Mouse (Mus musculus): ENCODE measurements at regions not wholly inside any gene's neighbourhood (a gene's known extent, or its start where the extent isn't known, plus 50 kb on each side); places are given as distances from the start of the nearest gene placed in this dataset.
"Not testable (repeated sequence)": the region's sequence is repeated elsewhere in the genome, so short reads cannot be mapped to it uniquely, and the experiment has no call there.

- no peak for ATAC-seq (ENCODE audit: insufficient number of reproducible peaks, low FRiP score)
- Histone ChIP-seq H3K27ac (ENCODE audit: poor library complexity, severe bottlenecking) (no peak overlapping the region), H3K27me3 (replicated peaks) (no peaks in the 10 kb centered on the region), H3K36me3 (no peaks in the 10 kb centered on the region), H3K9ac (no peak overlapping the region), H3K4me3 (no peak overlapping the region), H3K9me3 (replicated peaks) (no peaks in the 10 kb centered on the region), H3K4me2 (no peak overlapping the region), H3K4me1 (replicated peaks) (no peaks in the 10 kb centered on the region)
These were observed 304.1 kb downstream of the Sec16b start for GRCm38 (mm10) chr1:157810657-157811056.

DNA sequence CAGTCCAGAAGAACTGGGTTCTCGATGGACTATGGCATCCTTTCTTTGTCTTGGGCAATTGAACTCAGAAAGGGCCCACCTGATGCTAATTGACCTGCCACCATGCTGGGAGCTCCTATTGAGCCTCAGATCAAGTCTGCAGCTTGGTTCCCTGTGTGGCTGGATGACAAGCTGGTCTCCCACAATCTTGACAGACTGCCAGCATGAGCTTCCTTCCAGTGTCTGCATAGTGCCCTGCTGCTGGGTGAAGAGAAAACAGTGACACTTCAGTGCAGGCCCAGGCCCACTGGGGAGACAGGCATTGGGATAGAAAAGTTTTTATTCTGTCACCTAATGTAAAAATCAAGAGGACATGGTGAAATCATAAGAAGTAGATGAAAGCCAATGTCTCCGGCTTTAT lies 321.4 kb downstream of the Sec16b start:
- ATAC-seq (ENCODE audit: insufficient number of reproducible peaks, low FRiP score), result no peak
- H3K4me2 ChIP-seq, result no peak overlapping the region
- no peak overlapping the region for H3K9ac ChIP-seq
- H3K27ac ChIP-seq (ENCODE audit: poor library complexity, severe bottlenecking), result no peak overlapping the region
- no peaks in the 10 kb centered on the region for H3K27me3 ChIP-seq (replicated peaks)
- no peaks in the 10 kb centered on the region for H3K36me3 ChIP-seq
- H3K4me1 ChIP-seq (replicated peaks), result no peaks in the 10 kb centered on the region
- WGBS, result 56% methylated on average over 2 of the region's 2 CpGs
- H3K4me3 ChIP-seq, result no peak overlapping the region
- H3K9me3 ChIP-seq (replicated peaks), result no peaks in the 10 kb centered on the region

GRCm38 (mm10) chr1:157831511-157831910 lies 325.0 kb downstream of the Sec16b start:
- 44% methylated on average over 2 of the region's 2 CpGs for WGBS
- Histone ChIP-seq H3K9ac (no peak overlapping the region), H3K36me3 (no peaks in the 10 kb centered on the region), H3K4me3 (no peak overlapping the region), H3K27ac (ENCODE audit: poor library complexity, severe bottlenecking) (no peak overlapping the region), H3K9me3 (replicated peaks) (no peaks in the 10 kb centered on the region), H3K27me3 (replicated peaks) (no peaks in the 10 kb centered on the region), H3K4me2 (no peak overlapping the region), H3K4me1 (replicated peaks) (no peaks in the 10 kb centered on the region)
- ATAC-seq (ENCODE audit: insufficient number of reproducible peaks, low FRiP score), result no peak

- Histone ChIP-seq H3K27me3 (replicated peaks) (no peaks in the 10 kb centered on the region), H3K4me3 (no peak overlapping the region), H3K4me1 (replicated peaks) (no peaks in the 10 kb centered on the region), H3K27ac (ENCODE audit: poor library complexity, severe bottlenecking) (no peak overlapping the region), H3K9me3 (replicated peaks) (no peaks in the 10 kb centered on the region), H3K9ac (no peak overlapping the region), H3K4me2 (no peak overlapping the region), H3K36me3 (no peaks in the 10 kb centered on the region)
- WGBS, result 80% methylated on average over 5 of the region's 5 CpGs
- ATAC-seq (ENCODE audit: insufficient number of reproducible peaks, low FRiP score), result no peak
These were observed 366.2 kb downstream of the Sec16b start for GRCm38 (mm10) chr1:157872775-157873174.

GRCm38 (mm10) chr1:157875006-157875405 lies 368.5 kb downstream of the Sec16b start:
- Histone ChIP-seq H3K27me3 (replicated peaks) (no peaks in the 10 kb centered on the region), H3K4me1 (replicated peaks) (no peaks in the 10 kb centered on the region), H3K4me3 (no peak overlapping the region), H3K9me3 (replicated peaks) (no peaks in the 10 kb centered on the region), H3K9ac (no peak overlapping the region), H3K4me2 (no peak overlapping the region), H3K36me3 (no peaks in the 10 kb centered on the region), H3K27ac (ENCODE audit: poor library complexity, severe bottlenecking) (no peak overlapping the region)
- no peak for ATAC-seq (ENCODE audit: insufficient number of reproducible peaks, low FRiP score)
- WGBS, result 74% methylated on average over 2 of the region's 2 CpGs

GRCm38 (mm10) chr1:157877117-157877516 lies 370.6 kb downstream of the Sec16b start:
- not testable (repeated sequence) for H3K36me3 ChIP-seq; H3K27ac ChIP-seq (ENCODE audit: poor library complexity, severe bottlenecking); H3K9ac ChIP-seq; H3K9me3 ChIP-seq (replicated peaks); H3K4me3 ChIP-seq; H3K4me2 ChIP-seq; ATAC-seq (ENCODE audit: insufficient number of reproducible peaks, low FRiP score); H3K27me3 ChIP-seq (replicated peaks); H3K4me1 ChIP-seq (replicated peaks)
- 90% methylated on average over 2 of the region's 4 CpGs for WGBS

GRCm38 (mm10) chr1:157887146-157887545 lies 380.6 kb downstream of the Sec16b start:
- H3K9ac ChIP-seq, result no peak overlapping the region
- no peak overlapping the region for H3K4me3 ChIP-seq
- no peaks in the 10 kb centered on the region for H3K27me3 ChIP-seq (replicated peaks)
- 65% methylated on average over 1 of the region's 1 CpGs for WGBS
- no peaks in the 10 kb centered on the region for H3K4me1 ChIP-seq (replicated peaks)
- H3K27ac ChIP-seq (ENCODE audit: poor library complexity, severe bottlenecking), result no peak overlapping the region
- no peak for ATAC-seq (ENCODE audit: insufficient number of reproducible peaks, low FRiP score)
- no peak overlapping the region for H3K4me2 ChIP-seq
- no peaks in the 10 kb centered on the region for H3K36me3 ChIP-seq
- H3K9me3 ChIP-seq (replicated peaks), result no peaks in the 10 kb centered on the region

DNA sequence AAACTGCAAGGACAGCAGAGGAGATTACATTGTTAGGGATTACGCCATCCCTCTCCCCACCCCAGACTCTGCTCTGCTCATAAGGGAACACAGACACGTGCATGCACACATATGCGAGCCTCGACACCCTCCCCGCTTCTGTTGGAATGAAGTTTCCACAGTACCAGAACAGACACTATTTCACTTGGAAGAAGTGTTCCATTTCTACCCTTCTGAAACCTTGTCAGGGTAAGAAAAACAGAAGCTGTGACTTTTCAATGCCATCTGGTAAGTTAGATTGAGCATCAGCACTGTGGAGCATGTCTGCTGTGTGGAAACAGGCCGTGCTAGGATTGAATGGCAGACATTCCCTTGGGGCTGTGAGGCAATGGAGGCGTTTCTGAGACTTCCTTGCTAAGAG lies 382.0 kb downstream of the Sec16b start:
- Histone ChIP-seq H3K27me3 (replicated peaks) (no peaks in the 10 kb centered on the region), H3K9ac (no peak overlapping the region), H3K4me1 (replicated peaks) (no peaks in the 10 kb centered on the region), H3K9me3 (replicated peaks) (no peaks in the 10 kb centered on the region), H3K27ac (ENCODE audit: poor library complexity, severe bottlenecking) (no peak overlapping the region), H3K4me3 (no peak overlapping the region), H3K4me2 (no peak overlapping the region), H3K36me3 (no peaks in the 10 kb centered on the region)
- no peak for ATAC-seq (ENCODE audit: insufficient number of reproducible peaks, low FRiP score)
- WGBS, result 71% methylated on average over 7 of the region's 7 CpGs

DNA sequence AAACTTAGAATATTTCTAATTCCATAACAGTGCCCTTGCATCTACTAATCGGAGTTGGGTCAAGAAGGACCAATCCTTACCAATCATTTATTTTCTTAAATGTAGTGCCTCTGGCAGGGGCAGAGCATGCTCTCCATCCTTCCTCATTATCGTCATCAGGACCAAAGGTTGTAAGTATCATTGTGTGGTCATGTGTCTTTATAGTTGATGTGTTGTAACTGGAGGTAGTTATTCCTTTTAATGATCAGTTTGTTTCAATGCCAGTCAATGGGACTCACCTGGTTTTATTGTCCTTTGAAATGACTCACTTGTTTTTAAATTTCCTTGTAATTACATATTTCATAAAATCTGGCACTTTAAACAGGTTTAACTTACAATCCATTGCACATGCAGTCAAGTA lies 399.6 kb downstream of the Sec16b start:
- Histone ChIP-seq H3K27me3 (replicated peaks) (no peaks in the 10 kb centered on the region), H3K9me3 (replicated peaks) (no peaks in the 10 kb centered on the region), H3K9ac (no peak overlapping the region), H3K36me3 (no peaks in the 10 kb centered on the region), H3K27ac (ENCODE audit: poor library complexity, severe bottlenecking) (no peak overlapping the region), H3K4me1 (replicated peaks) (no peaks in the 10 kb centered on the region), H3K4me3 (no peak overlapping the region), H3K4me2 (no peak overlapping the region)
- 70% methylated on average over 2 of the region's 2 CpGs for WGBS
- no peak for ATAC-seq (ENCODE audit: insufficient number of reproducible peaks, low FRiP score)

GRCm38 (mm10) chr1:157937800-157938348 lies 418.3 kb downstream of the Brinp2 start:
- H3K27me3 ChIP-seq (replicated peaks), result no peaks in the 10 kb centered on the region
- no peaks in the 10 kb centered on the region for H3K36me3 ChIP-seq
- no peak for ATAC-seq (ENCODE audit: insufficient number of reproducible peaks, low FRiP score)
- H3K4me2 ChIP-seq, result no peak overlapping the region
- no peaks in the 10 kb centered on the region for H3K4me1 ChIP-seq (replicated peaks)
- 54% methylated on average over 1 of the region's 1 CpGs for WGBS
- H3K27ac ChIP-seq (ENCODE audit: poor library complexity, severe bottlenecking), result no peak overlapping the region
- no peak overlapping the region for H3K9ac ChIP-seq
- H3K9me3 ChIP-seq (replicated peaks), result no peaks in the 10 kb centered on the region
- no peak overlapping the region for H3K4me3 ChIP-seq

GRCm38 (mm10) chr1:157939516-157939915 lies 416.6 kb downstream of the Brinp2 start:
- 83% methylated on average over 1 of the region's 1 CpGs for WGBS

GRCm38 (mm10) chr1:157940331-157940758 lies 415.8 kb downstream of the Brinp2 start:
- H3K4me3 ChIP-seq, result no peak overlapping the region
- no peaks in the 10 kb centered on the region for H3K36me3 ChIP-seq
- H3K4me2 ChIP-seq, result no peak overlapping the region
- no peaks in the 10 kb centered on the region for H3K27me3 ChIP-seq (replicated peaks)
- H3K4me1 ChIP-seq (replicated peaks), result no peaks in the 10 kb centered on the region
- H3K27ac ChIP-seq (ENCODE audit: poor library complexity, severe bottlenecking), result no peak overlapping the region
- H3K9ac ChIP-seq, result no peak overlapping the region
- ATAC-seq (ENCODE audit: insufficient number of reproducible peaks, low FRiP score), result no peak
- WGBS, result 41% methylated on average over 3 of the region's 3 CpGs
- H3K9me3 ChIP-seq (replicated peaks), result no peaks in the 10 kb centered on the region

More at GRCm38 (mm10) chr1:157939516-157939915, 416.6 kb downstream of the Brinp2 start:
- Histone ChIP-seq H3K9ac (no peak overlapping the region), H3K4me1 (replicated peaks) (no peaks in the 10 kb centered on the region), H3K36me3 (no peaks in the 10 kb centered on the region), H3K9me3 (replicated peaks) (no peaks in the 10 kb centered on the region), H3K4me2 (no peak overlapping the region), H3K27ac (ENCODE audit: poor library complexity, severe bottlenecking) (no peak overlapping the region), H3K27me3 (replicated peaks) (no peaks in the 10 kb centered on the region), H3K4me3 (no peak overlapping the region)
- ATAC-seq (ENCODE audit: insufficient number of reproducible peaks, low FRiP score), result no peak
